Mouse (Mus musculus) naive thymus-derived CD4-positive, alpha-beta T cell, adult 5 months (primary cell): ENCODE results near the gene Teddm2. TPM values are rescaled to one million over a fixed set of nuclear protein-coding genes. Genes with fewer than 3 reads are reported as not detected.

ENCODE experiments used
- polyA plus RNA-seq: library from polyadenylated mRNA; unstranded; fragments of 100-300 nt; shearing (Covaris generic); gene quantifications from one replicate; pipeline ENCODE4 v1.2.1, GENCODE M21; 2017

Gene Teddm2
- 0.35 TPM for polyA plus RNA-seq

DNA sequence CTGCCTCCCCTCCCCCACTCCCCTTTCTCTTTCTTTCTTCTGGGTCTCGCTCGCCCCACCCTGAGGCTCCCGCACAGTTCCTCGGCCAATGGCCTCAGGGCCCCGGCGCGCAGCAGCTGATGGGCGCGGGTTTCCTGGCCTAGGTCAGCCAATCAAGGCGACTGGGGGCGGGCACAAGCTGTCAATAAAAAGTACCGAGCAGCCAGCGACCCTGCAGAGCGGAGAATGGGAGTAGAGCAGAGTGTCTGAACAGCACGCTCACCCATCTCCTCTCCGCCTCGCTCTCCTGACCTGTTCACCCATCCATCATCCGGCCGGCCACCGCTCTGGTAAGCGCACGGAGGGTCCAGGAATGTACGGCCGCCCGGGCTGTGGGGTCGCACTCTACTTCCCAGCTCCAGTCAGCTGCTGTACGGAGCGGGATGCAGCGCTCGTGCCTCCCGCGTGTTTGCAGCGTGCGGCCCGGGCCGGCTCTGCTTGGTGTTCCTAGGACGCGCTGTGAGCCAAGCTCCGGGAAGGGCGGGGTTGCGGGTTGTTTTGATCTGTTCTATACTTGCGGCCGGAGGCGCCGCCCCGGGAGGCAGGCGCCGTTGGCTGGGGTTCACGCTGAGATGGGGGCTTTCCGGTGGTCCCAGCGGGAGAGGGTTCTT lies at the start of gene Teddm2, which contains the start of gene Glul:
TSS of gene Teddm2 (minus strand) at position 498 of the 650 bp plus-strand sequence.
TSS of gene Glul (plus strand) at position 214 of the 650 bp plus-strand sequence.

DNA sequence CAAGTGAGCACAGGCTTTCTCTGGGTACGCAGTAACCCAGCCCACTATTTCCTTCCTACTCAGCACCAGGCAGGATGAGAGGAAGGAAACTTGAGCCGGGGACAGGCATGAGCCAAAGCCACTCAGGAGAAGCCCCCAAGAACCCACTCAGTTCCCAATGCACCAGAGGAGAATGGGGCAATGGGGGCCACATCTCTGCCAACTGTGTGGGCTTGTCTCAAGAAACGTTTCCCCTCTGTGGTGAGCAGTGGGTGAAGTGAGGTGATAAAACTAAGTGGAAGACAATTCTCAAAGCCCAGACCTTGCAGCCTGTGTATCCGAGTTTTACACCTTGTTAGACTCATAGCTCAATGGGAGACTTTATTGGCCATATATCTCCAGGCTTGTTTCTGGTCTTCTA lies 8.6 kb downstream of the Teddm2 start, which contains the start of gene Teddm1a:
TSS of gene Teddm1a (plus strand) at position 301 of the 400 bp plus-strand sequence.

DNA sequence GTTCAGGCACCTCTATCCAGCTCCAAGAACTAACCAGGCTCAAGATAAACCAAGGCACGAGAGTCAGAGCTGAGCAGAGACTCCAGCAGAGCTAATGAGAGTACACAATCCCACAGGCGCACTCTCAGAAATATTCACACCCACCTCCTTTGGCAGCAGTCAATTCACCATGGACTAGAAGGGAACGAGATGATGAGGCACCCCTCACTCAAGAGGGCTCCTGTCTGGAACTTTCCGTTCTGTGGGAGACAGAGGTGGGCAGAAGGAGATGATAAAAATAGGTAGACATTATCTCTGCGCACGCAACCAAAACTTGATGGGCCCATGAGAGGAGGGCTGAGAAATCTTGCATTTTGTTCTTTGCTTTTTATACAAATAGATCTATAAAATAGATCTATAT lies 26.0 kb downstream of the Teddm2 start, which contains the start of gene Teddm1b:
TSS of gene Teddm1b (plus strand) at position 301 of the 400 bp plus-strand sequence.

DNA sequence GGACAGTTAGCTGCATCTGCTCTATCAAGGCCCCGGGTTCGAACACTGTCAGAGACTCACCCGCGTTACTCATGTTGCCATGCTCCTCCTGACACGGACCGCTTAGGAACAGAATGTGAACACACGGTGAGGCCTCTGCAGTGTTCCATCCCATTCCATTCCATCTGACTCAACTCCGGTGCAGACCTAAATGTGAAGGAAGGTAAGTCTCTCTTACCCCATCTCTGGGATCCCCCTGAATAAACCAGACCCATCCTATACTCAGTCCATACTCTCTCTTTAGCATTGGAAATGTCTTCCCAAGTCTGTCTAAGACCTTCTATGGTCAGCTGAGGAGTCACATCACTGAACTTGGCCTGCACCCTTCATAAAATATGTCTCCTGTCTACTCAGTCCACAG lies 56.0 kb downstream of the Teddm2 start, which contains the start of gene Rgsl1:
TSS of gene Rgsl1 (minus strand) at position 101 of the 400 bp plus-strand sequence.

Other genes with a start within 250 kb of the Teddm2 start
- not detected for gene Rgs8, start 247.2 kb downstream of the Teddm2 start, polyA plus RNA-seq
- 2.2 TPM for gene Rgs16, start 159.9 kb downstream of the Teddm2 start, polyA plus RNA-seq
- gene Rnasel, start 150.8 kb downstream of the Teddm2 start, polyA plus RNA-seq, result 18.0 TPM
- not detected for gene Rgsl1, start 56.1 kb downstream of the Teddm2 start, polyA plus RNA-seq
- gene Teddm1b, start 25.9 kb downstream of the Teddm2 start, polyA plus RNA-seq, result not detected
- not detected for gene Teddm1a, start 8.5 kb downstream of the Teddm2 start, polyA plus RNA-seq
- gene Glul, start 284 bp downstream of the Teddm2 start, polyA plus RNA-seq, result 44.9 TPM